Mouse (Mus musculus): Measurements from ENCODE around the gene Grpel1. TPM values are rescaled to one million over a fixed set of nuclear protein-coding genes. Genes with fewer than 3 reads are reported as not detected.

Gene Grpel1
- polyA plus RNA-seq, 1 experiment: 47.3 TPM

GRCm38 (mm10) chr5:36474283-36474682 lies 9.5 kb downstream of the Grpel1 start:
- Histone ChIP-seq H3K79me3 (ENCODE audit: low read depth) (peaks cover 14% of the 10 kb centered on the region), H3K36me3 (ENCODE audit: control insufficient read depth, insufficient read depth) (peaks cover 62% of the 10 kb centered on the region), H3K79me2 (ENCODE audit: control insufficient read depth, insufficient read depth) (peaks cover 53% of the 10 kb centered on the region), H3K4me3 (ENCODE audit: insufficient read depth, poor library complexity, severe bottlenecking) (no peak overlapping the region), H3K27me3 (ENCODE audit: control insufficient read depth, insufficient read depth, insufficient read length) (no peaks in the 10 kb centered on the region), H3ac (ENCODE audit: control insufficient read depth, insufficient read length, low read depth) (no peak overlapping the region)
- no peak for TF ChIP-seq MYOG (IDR thresholded peaks at IDR 0.05; ENCODE audit: control insufficient read depth, extremely low read depth, insufficient read length)
- peak; percentile 40 for TF ChIP-seq CTCF (IDR thresholded peaks at IDR 0.05; ENCODE audit: control insufficient read depth, insufficient read depth, insufficient read length)

- no peak overlapping the region for H3K4me3 ChIP-seq (ENCODE audit: insufficient read depth, poor library complexity, severe bottlenecking)
- H3ac ChIP-seq (ENCODE audit: control insufficient read depth, insufficient read length, low read depth): no peak overlapping the region
- peaks cover 37% of the 10 kb centered on the region for H3K79me3 ChIP-seq (ENCODE audit: low read depth)
- TF ChIP-seq MYOG (IDR thresholded peaks at IDR 0.05; ENCODE audit: control insufficient read depth, extremely low read depth, insufficient read length): no peak
- TF ChIP-seq MAX (IDR thresholded peaks at IDR 0.05): no peak
- no peak for TF ChIP-seq MYOD1 (IDR thresholded peaks at IDR 0.05; ENCODE audit: control insufficient read depth, insufficient read length, low read depth)
- TF ChIP-seq CEBPB (IDR thresholded peaks at IDR 0.05; ENCODE audit: low read depth): no peak
- TF ChIP-seq FOSL1 (IDR thresholded peaks at IDR 0.05; ENCODE audit: insufficient read depth, low read length, poor library complexity, severe bottlenecking): no peak
- no peak for TF ChIP-seq USF1 (IDR thresholded peaks at IDR 0.05; ENCODE audit: low read depth)
- TF ChIP-seq CTCF (IDR thresholded peaks at IDR 0.05; ENCODE audit: control insufficient read depth, insufficient read depth, insufficient read length): no peak
- peaks cover 63% of the 10 kb centered on the region for H3K79me2 ChIP-seq (ENCODE audit: control insufficient read depth, insufficient read depth)
- no peaks in the 10 kb centered on the region for H3K27me3 ChIP-seq (ENCODE audit: control insufficient read depth, insufficient read depth, insufficient read length)
- H3K36me3 ChIP-seq (ENCODE audit: control insufficient read depth, insufficient read depth): peaks cover 30% of the 10 kb centered on the region
Measured at GRCm38 (mm10) chr5:36477486-36477885, 12.7 kb downstream of the Grpel1 start.

- Histone ChIP-seq H3K4me3 (ENCODE audit: insufficient read depth, poor library complexity, severe bottlenecking) (no peak overlapping the region), H3K27me3 (ENCODE audit: control insufficient read depth, insufficient read depth, insufficient read length) (no peaks in the 10 kb centered on the region), H3K79me3 (ENCODE audit: low read depth) (peaks cover 47% of the 10 kb centered on the region), H3K36me3 (ENCODE audit: control insufficient read depth, insufficient read depth) (peaks cover 19% of the 10 kb centered on the region), H3K79me2 (ENCODE audit: control insufficient read depth, insufficient read depth) (peaks cover 76% of the 10 kb centered on the region), H3ac (ENCODE audit: control insufficient read depth, insufficient read length, low read depth) (no peak overlapping the region)
- no peak for TF ChIP-seq MAX (IDR thresholded peaks at IDR 0.05)
- no peak for TF ChIP-seq USF1 (IDR thresholded peaks at IDR 0.05; ENCODE audit: low read depth)
Measured at GRCm38 (mm10) chr5:36478540-36479420, 14.0 kb downstream of the Grpel1 start.

GRCm38 (mm10) chr5:36479735-36480134 lies 14.9 kb downstream of the Grpel1 start:
- Histone ChIP-seq H3K79me3 (ENCODE audit: low read depth) (peaks cover 47% of the 10 kb centered on the region), H3ac (ENCODE audit: control insufficient read depth, insufficient read length, low read depth) (no peak overlapping the region), H3K36me3 (ENCODE audit: control insufficient read depth, insufficient read depth) (peaks cover 10% of the 10 kb centered on the region), H3K79me2 (ENCODE audit: control insufficient read depth, insufficient read depth) (peaks cover 77% of the 10 kb centered on the region), H3K27me3 (ENCODE audit: control insufficient read depth, insufficient read depth, insufficient read length) (no peaks in the 10 kb centered on the region), H3K4me3 (ENCODE audit: insufficient read depth, poor library complexity, severe bottlenecking) (no peak overlapping the region)
- TF ChIP-seq USF1 (IDR thresholded peaks at IDR 0.05; ENCODE audit: low read depth): no peak
- no peak for TF ChIP-seq MAX (IDR thresholded peaks at IDR 0.05)
- no peak for TF ChIP-seq CTCF (IDR thresholded peaks at IDR 0.05; ENCODE audit: control insufficient read depth, insufficient read depth, insufficient read length)
- no peak for TF ChIP-seq FOSL1 (IDR thresholded peaks at IDR 0.05; ENCODE audit: insufficient read depth, low read length, poor library complexity, severe bottlenecking)
- no peak for TF ChIP-seq MYOG (IDR thresholded peaks at IDR 0.05; ENCODE audit: control insufficient read depth, extremely low read depth, insufficient read length)
- no peak for TF ChIP-seq CEBPB (IDR thresholded peaks at IDR 0.05; ENCODE audit: low read depth)
- no peak for TF ChIP-seq MYOD1 (IDR thresholded peaks at IDR 0.05; ENCODE audit: control insufficient read depth, insufficient read length, low read depth)

- TF ChIP-seq FOSL1 (IDR thresholded peaks at IDR 0.05; ENCODE audit: insufficient read depth, low read length, poor library complexity, severe bottlenecking) (no peak), MYOG (IDR thresholded peaks at IDR 0.05; ENCODE audit: control insufficient read depth, extremely low read depth, insufficient read length) (no peak), CEBPB (IDR thresholded peaks at IDR 0.05; ENCODE audit: low read depth) (no peak), MYOD1 (IDR thresholded peaks at IDR 0.05; ENCODE audit: control insufficient read depth, insufficient read length, low read depth) (no peak), CTCF (IDR thresholded peaks at IDR 0.05; ENCODE audit: control insufficient read depth, insufficient read depth, insufficient read length) (no peak), USF1 (IDR thresholded peaks at IDR 0.05; ENCODE audit: low read depth) (no peak), MAX (IDR thresholded peaks at IDR 0.05) (no peak)
- peaks cover 47% of the 10 kb centered on the region for H3K79me3 ChIP-seq (ENCODE audit: low read depth)
- peaks cover 6% of the 10 kb centered on the region for H3K36me3 ChIP-seq (ENCODE audit: control insufficient read depth, insufficient read depth)
- H3K79me2 ChIP-seq (ENCODE audit: control insufficient read depth, insufficient read depth): peaks cover 77% of the 10 kb centered on the region
- no peak overlapping the region for H3K4me3 ChIP-seq (ENCODE audit: insufficient read depth, poor library complexity, severe bottlenecking)
- no peaks in the 10 kb centered on the region for H3K27me3 ChIP-seq (ENCODE audit: control insufficient read depth, insufficient read depth, insufficient read length)
- no peak overlapping the region for H3ac ChIP-seq (ENCODE audit: control insufficient read depth, insufficient read length, low read depth)
Measured at GRCm38 (mm10) chr5:36480398-36480797, 15.6 kb downstream of the Grpel1 start.

GRCm38 (mm10) chr5:36481114-36481513 lies 16.3 kb downstream of the Grpel1 start:
- TF ChIP-seq MAX (IDR thresholded peaks at IDR 0.05) (no peak), CEBPB (IDR thresholded peaks at IDR 0.05; ENCODE audit: low read depth) (no peak), CTCF (IDR thresholded peaks at IDR 0.05; ENCODE audit: control insufficient read depth, insufficient read depth, insufficient read length) (no peak), MYOD1 (IDR thresholded peaks at IDR 0.05; ENCODE audit: control insufficient read depth, insufficient read length, low read depth) (no peak), MYOG (IDR thresholded peaks at IDR 0.05; ENCODE audit: control insufficient read depth, extremely low read depth, insufficient read length) (no peak), FOSL1 (IDR thresholded peaks at IDR 0.05; ENCODE audit: insufficient read depth, low read length, poor library complexity, severe bottlenecking) (no peak), USF1 (IDR thresholded peaks at IDR 0.05; ENCODE audit: low read depth) (no peak)
- H3K27me3 ChIP-seq (ENCODE audit: control insufficient read depth, insufficient read depth, insufficient read length): no peaks in the 10 kb centered on the region
- peaks cover 76% of the 10 kb centered on the region for H3K79me2 ChIP-seq (ENCODE audit: control insufficient read depth, insufficient read depth)
- H3K4me3 ChIP-seq (ENCODE audit: insufficient read depth, poor library complexity, severe bottlenecking): no peak overlapping the region
- H3K79me3 ChIP-seq (ENCODE audit: low read depth): peaks cover 46% of the 10 kb centered on the region
- H3K36me3 ChIP-seq (ENCODE audit: control insufficient read depth, insufficient read depth): peaks cover 6% of the 10 kb centered on the region
- no peak overlapping the region for H3ac ChIP-seq (ENCODE audit: control insufficient read depth, insufficient read length, low read depth)

Measured in C2C12 (cell line).